Mouse (Mus musculus) spleen, adult 2 months (tissue): ENCODE measurements around the gene Dusp18.

Experiments
- CTCF ChIP-seq: fragments of 200-500 bp; IDR thresholded peaks from 2 replicates; pipeline ENCODE4 v1.5.1; 2011; ENCODE audit warnings: mild to moderate bottlenecking, inconsistent platforms; ENCODE audit not compliant: insufficient read depth, insufficient read length, insufficient replicate concordance; ENCODE audit errors: extremely low read depth
- POLR2A ChIP-seq: fragments of 200-500 bp; IDR thresholded peaks from 2 replicates; pipeline ENCODE4 v1.6.1; 2011; ENCODE audit warnings: low read depth, low read length, inconsistent platforms

DNA sequence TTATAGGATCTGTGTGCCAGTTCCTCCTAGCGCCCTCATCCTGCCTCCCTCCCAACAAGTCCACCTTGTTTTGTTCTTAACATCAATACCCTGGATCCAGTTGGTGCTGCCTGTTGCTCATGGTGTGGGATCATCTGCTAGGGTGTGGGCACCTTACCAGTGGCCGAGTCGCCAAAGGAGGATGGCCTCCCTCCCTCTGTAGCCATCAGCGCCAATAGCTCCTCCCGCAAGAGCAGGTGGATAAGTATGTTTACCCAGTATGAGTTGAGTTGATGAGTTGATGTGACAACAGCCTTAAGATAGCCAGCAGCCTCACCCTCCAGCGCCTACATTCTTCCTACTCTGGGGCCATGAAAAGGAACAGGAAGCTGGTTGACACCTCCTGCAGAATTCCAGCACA lies 5.3 kb downstream of the Dusp18 start:
- TF ChIP-seq POLR2A (no peak), CTCF (no peak)
